Mouse (Mus musculus) G1E (cell line): ENCODE measurements around the gene Vmn1r170. TPM values are rescaled to one million over a fixed set of nuclear protein-coding genes. Genes with fewer than 3 reads are reported as not detected.
"Not testable (repeated sequence)": the region's sequence is repeated elsewhere in the genome, so short reads cannot be mapped to it uniquely, and the experiment has no call there.

Source experiments
- ATAC-seq: 2 replicates; pipeline ENCODE4 v1.8.0; 2016; ENCODE audit warnings: mild to moderate bottlenecking; ENCODE audit not compliant: insufficient number of reproducible peaks, poor library complexity, low FRiP score, severe bottlenecking; ENCODE audit errors: extremely low read depth
- DNase-seq: peaks from one replicate; pipeline ENCODE4 v3.0.0; 2012; ENCODE audit warnings: low spot score
- H3K27me3 ChIP-seq: 2 replicates; pipeline ENCODE4 v1.6.1; 2012; ENCODE audit warnings: mild to moderate bottlenecking, low read length, inconsistent platforms; ENCODE audit not compliant: insufficient read depth
- H3K36me3 ChIP-seq: replicated peaks from 2 replicates; pipeline ENCODE3; 2012; ENCODE audit warnings: mild to moderate bottlenecking, inconsistent platforms
- H3K4me1 ChIP-seq: 2 replicates; pipeline ENCODE4 v1.6.1; 2012; ENCODE audit warnings: low read depth, low read length, inconsistent platforms, mixed read lengths; ENCODE audit not compliant: insufficient read depth
- H3K4me3 ChIP-seq: 2 replicates; pipeline ENCODE4 v1.5.1; 2012; ENCODE audit warnings: low read depth, mild to moderate bottlenecking, inconsistent platforms, low read length, moderate library complexity, mixed read lengths
- H3K9me3 ChIP-seq: replicated peaks from 2 replicates; pipeline ENCODE4 v1.6.1; 2012; ENCODE audit warnings: inconsistent platforms
- CTCF ChIP-seq: IDR thresholded peaks from 2 replicates; pipeline ENCODE4 v1.5.1; 2012; ENCODE audit warnings: low read depth, low read length, inconsistent platforms, mixed read lengths
- GATA1 ChIP-seq: IDR thresholded peaks from 2 replicates; pipeline ENCODE4 v1.6.1; 2012; ENCODE audit warnings: borderline replicate concordance, low read length, inconsistent platforms, mixed read lengths
- GATA2 ChIP-seq: IDR thresholded peaks from 2 replicates; pipeline ENCODE4 v1.6.1; 2012; ENCODE audit warnings: low read depth, low read length, inconsistent platforms, borderline replicate concordance
- POLR2AphosphoS5 ChIP-seq: IDR thresholded peaks from 2 replicates; pipeline ENCODE4 v1.6.1; 2012; ENCODE audit warnings: low read depth, low read length, inconsistent platforms; ENCODE audit not compliant: insufficient replicate concordance
- TAL1 ChIP-seq: conservative IDR thresholded peaks from 2 replicates; pipeline ENCODE4 v1.6.1; 2012; ENCODE audit warnings: low read depth, low read length, inconsistent platforms, mixed read lengths
- polyA plus RNA-seq: library from polyadenylated mRNA; stranded (reverse); fragments of >175 nt; gene quantifications from 2 replicates; pipeline ENCODE4 v1.2.3, GENCODE M21; 2012
- total RNA-seq, 2 experiments: library from RNA; stranded (forward) in 1 of 2; stranded (reverse) in 1 of 2; fragments of 200-1000 nt in 1 of 2; fragments of >200 nt in 1 of 2; fragmentation: Nextera tagmentation in 1 of 2; gene quantifications; 2 replicates each; pipeline ENCODE4 v1.2.3; 2014 to 2017

Vmn1r170 gene
- total RNA-seq (2014; fragmentation: Nextera tagmentation) (not detected in 2 replicates), total RNA-seq (2017) (not detected in 2 replicates), polyA plus RNA-seq (not detected in 2 replicates)

GRCm38 (mm10) chr7:23605875-23606274 lies at the start of gene Vmn1r170:
Gene Vmn1r170, plus strand, starts transcription at chr7:23606175.
- not testable (repeated sequence) for H3K4me1 ChIP-seq

GRCm38 (mm10) chr7:23575226-23575625 lies 30.7 kb upstream of the Vmn1r170 start, which contains the start of gene Vmn1r169:
Gene Vmn1r169, plus strand, starts transcription at chr7:23575526.
- H3K9me3 ChIP-seq, H3K4me3 ChIP-seq, ATAC-seq, DNase-seq, H3K36me3 ChIP-seq, H3K4me1 ChIP-seq, H3K27me3 ChIP-seq: not testable (repeated sequence)

More at GRCm38 (mm10) chr7:23605875-23606274, at the start of gene Vmn1r170:
- ATAC-seq, H3K9me3 ChIP-seq, H3K27me3 ChIP-seq, DNase-seq, H3K4me3 ChIP-seq, H3K36me3 ChIP-seq: not testable (repeated sequence)

- Histone ChIP-seq H3K9me3 (no peaks in the 10 kb centered on the region), H3K36me3 (no peaks in the 10 kb centered on the region), H3K27me3 (no peaks in the 10 kb centered on the region), H3K4me1 (no peaks in the 10 kb centered on the region), H3K4me3 (no peak within 1 kb of the TSS)
- DNase-seq (no peak), ATAC-seq (no peak)
- TF ChIP-seq POLR2AphosphoS5 (no peak), TAL1 (no peak), CTCF (no peak), GATA1 (no peak), GATA2 (no peak)
Observed at GRCm38 (mm10) chr7:23630422-23630821, 24.4 kb downstream of the Vmn1r170 start, which contains the start of gene Vmn1r171. Gene Vmn1r171, plus strand, starts transcription at chr7:23630722.

Other genes with a start within 250 kb of the Vmn1r170 start
- not detected in 2 replicates for gene Nlrp5, start 220.3 kb upstream of the Vmn1r170 start, total RNA-seq (2014; fragmentation: Nextera tagmentation)
- 0.05 and 0.06 TPM in 2 replicates for gene Nlrp5, start 220.3 kb upstream of the Vmn1r170 start, total RNA-seq (2017)
- gene Nlrp5, start 220.3 kb upstream of the Vmn1r170 start, polyA plus RNA-seq, result not detected in 2 replicates
- gene Vmn1r167, start 99.0 kb upstream of the Vmn1r170 start, total RNA-seq (2014; fragmentation: Nextera tagmentation), result not detected in 2 replicates
- 0.05 TPM in 1 of 2 replicates, not detected in the other for gene Vmn1r167, start 99.0 kb upstream of the Vmn1r170 start, total RNA-seq (2017)
- gene Vmn1r167, start 99.0 kb upstream of the Vmn1r170 start, polyA plus RNA-seq, result not detected in 2 replicates
- gene Vmn1r168, start 66.4 kb upstream of the Vmn1r170 start, total RNA-seq (2014; fragmentation: Nextera tagmentation), result not detected in 2 replicates
- 0.17 and 0.60 TPM in 2 replicates for gene Vmn1r168, start 66.4 kb upstream of the Vmn1r170 start, total RNA-seq (2017)
- not detected in 2 replicates for gene Vmn1r168, start 66.4 kb upstream of the Vmn1r170 start, polyA plus RNA-seq
- gene Vmn1r169, start 30.6 kb upstream of the Vmn1r170 start, total RNA-seq (2014; fragmentation: Nextera tagmentation), result not detected in 2 replicates
- 0.11 TPM in 1 of 2 replicates, not detected in the other for gene Vmn1r169, start 30.6 kb upstream of the Vmn1r170 start, total RNA-seq (2017)
- not detected in 2 replicates for gene Vmn1r169, start 30.6 kb upstream of the Vmn1r170 start, polyA plus RNA-seq
- gene Vmn1r171, start 24.5 kb downstream of the Vmn1r170 start, total RNA-seq (2014; fragmentation: Nextera tagmentation), result not detected in 2 replicates
- gene Vmn1r171, start 24.5 kb downstream of the Vmn1r170 start, total RNA-seq (2017), result 0.23 TPM in 1 of 2 replicates, not detected in the other
- gene Vmn1r171, start 24.5 kb downstream of the Vmn1r170 start, polyA plus RNA-seq, result not detected in 2 replicates
- not detected in 2 replicates for gene Vmn1r172, start 52.1 kb downstream of the Vmn1r170 start, total RNA-seq (2014; fragmentation: Nextera tagmentation)
- gene Vmn1r172, start 52.1 kb downstream of the Vmn1r170 start, total RNA-seq (2017), result 0.11 TPM in 1 of 2 replicates, not detected in the other
- not detected in 2 replicates for gene Vmn1r172, start 52.1 kb downstream of the Vmn1r170 start, polyA plus RNA-seq
- not detected in 2 replicates for gene Vmn1r173, start 94.5 kb downstream of the Vmn1r170 start, total RNA-seq (2014; fragmentation: Nextera tagmentation)
- 0.05 and 0.12 TPM in 2 replicates for gene Vmn1r173, start 94.5 kb downstream of the Vmn1r170 start, total RNA-seq (2017)
- gene Vmn1r173, start 94.5 kb downstream of the Vmn1r170 start, polyA plus RNA-seq, result not detected in 2 replicates
- gene Vmn1r174, start 146.1 kb downstream of the Vmn1r170 start, total RNA-seq (2014; fragmentation: Nextera tagmentation), result not detected in 2 replicates
- 0.06 and 0.60 TPM in 2 replicates for gene Vmn1r174, start 146.1 kb downstream of the Vmn1r170 start, total RNA-seq (2017)
- not detected in 2 replicates for gene Vmn1r174, start 146.1 kb downstream of the Vmn1r170 start, polyA plus RNA-seq
- gene Vmn1r175, start 204.5 kb downstream of the Vmn1r170 start, total RNA-seq (2014; fragmentation: Nextera tagmentation), result not detected in 2 replicates
- 0.27 TPM in 1 of 2 replicates, not detected in the other for gene Vmn1r175, start 204.5 kb downstream of the Vmn1r170 start, total RNA-seq (2017)
- not detected in 2 replicates for gene Vmn1r175, start 204.5 kb downstream of the Vmn1r170 start, polyA plus RNA-seq
- not detected in 2 replicates for gene Vmn1r176, start 231.2 kb downstream of the Vmn1r170 start, total RNA-seq (2014; fragmentation: Nextera tagmentation)
- 0.05 TPM in 1 of 2 replicates, not detected in the other for gene Vmn1r176, start 231.2 kb downstream of the Vmn1r170 start, total RNA-seq (2017)
- gene Vmn1r176, start 231.2 kb downstream of the Vmn1r170 start, polyA plus RNA-seq, result not detected in 2 replicates